Mouse (Mus musculus): ENCODE measurements around the gene Rgs14. TPM values are rescaled to one million over a fixed set of nuclear protein-coding genes. Genes with fewer than 3 reads are reported as not detected.

Rgs14 gene
- polyA plus RNA-seq, 1 experiment from 2014 or later: 0.72 TPM

- Histone ChIP-seq H3K4me1 (replicated peaks; ENCODE audit: control insufficient read depth, insufficient read depth, low read length) (no peaks in the 10 kb centered on the region), H3K9me3 (ENCODE audit: control insufficient read depth, low read length) (no peaks in the 10 kb centered on the region), H3K27me3 (ENCODE audit: control insufficient read depth, insufficient read depth, low read length) (no peaks in the 10 kb centered on the region), H3K36me3 (replicated peaks; ENCODE audit: control insufficient read depth, insufficient read depth) (peaks cover 7% of the 10 kb centered on the region), H3K4me3 (replicated peaks; ENCODE audit: low read length) (no peak overlapping the region), H3K9ac (no peak overlapping the region), H3K4me2 (replicated peaks) (no peak overlapping the region), H3K27ac (no peak overlapping the region)
- DNase-seq (ENCODE audit: low spot score): no peak
- no peak for ATAC-seq (ENCODE audit: low FRiP score)
- whole genome bisulfite sequencing: 38% methylated on average over 2 of the region's 2 CpGs
Measured at GRCm38 (mm10) chr13:55339259-55339658, 30.3 kb upstream of the Rgs14 start.

- H3K27me3 ChIP-seq (ENCODE audit: control insufficient read depth, insufficient read depth, low read length): no peaks in the 10 kb centered on the region
- no peaks in the 10 kb centered on the region for H3K4me1 ChIP-seq (replicated peaks; ENCODE audit: control insufficient read depth, insufficient read depth, low read length)
- H3K9ac ChIP-seq: no peak overlapping the region
- ATAC-seq (ENCODE audit: low FRiP score) (no peak), DNase-seq (ENCODE audit: low spot score) (no peak)
- no peaks in the 10 kb centered on the region for H3K9me3 ChIP-seq (ENCODE audit: control insufficient read depth, low read length)
- H3K27ac ChIP-seq: no peak overlapping the region
- peaks cover 39% of the 10 kb centered on the region for H3K36me3 ChIP-seq (replicated peaks; ENCODE audit: control insufficient read depth, insufficient read depth)
- H3K4me2 ChIP-seq (replicated peaks): no peak overlapping the region
- H3K4me3 ChIP-seq (replicated peaks; ENCODE audit: low read length): no peak overlapping the region
- WGBS: 43% methylated on average over 11 of the region's 11 CpGs
Measured at GRCm38 (mm10) chr13:55342469-55342868, 27.1 kb upstream of the Rgs14 start.

GRCm38 (mm10) chr13:55344286-55344685 is 25.2 kb upstream of the Rgs14 start:
- WGBS: 90% methylated on average over 7 of the region's 7 CpGs
- Histone ChIP-seq H3K27ac (no peak overlapping the region), H3K36me3 (replicated peaks; ENCODE audit: control insufficient read depth, insufficient read depth) (peaks cover 57% of the 10 kb centered on the region), H3K9me3 (ENCODE audit: control insufficient read depth, low read length) (no peaks in the 10 kb centered on the region), H3K4me3 (replicated peaks; ENCODE audit: low read length) (no peak overlapping the region), H3K4me1 (replicated peaks; ENCODE audit: control insufficient read depth, insufficient read depth, low read length) (no peaks in the 10 kb centered on the region), H3K9ac (no peak overlapping the region), H3K4me2 (replicated peaks) (no peak overlapping the region), H3K27me3 (ENCODE audit: control insufficient read depth, insufficient read depth, low read length) (no peaks in the 10 kb centered on the region)
- ATAC-seq (ENCODE audit: low FRiP score) (no peak), DNase-seq (ENCODE audit: low spot score) (no peak)

GRCm38 (mm10) chr13:55346745-55347144 is 22.8 kb upstream of the Rgs14 start:
- H3K27me3 ChIP-seq (ENCODE audit: control insufficient read depth, insufficient read depth, low read length): no peaks in the 10 kb centered on the region
- ATAC-seq (ENCODE audit: low FRiP score) (no peak), DNase-seq (ENCODE audit: low spot score) (no peak)
- H3K9me3 ChIP-seq (ENCODE audit: control insufficient read depth, low read length): no peaks in the 10 kb centered on the region
- no peak overlapping the region for H3K4me3 ChIP-seq (replicated peaks; ENCODE audit: low read length)
- no peak overlapping the region for H3K9ac ChIP-seq
- no peaks in the 10 kb centered on the region for H3K4me1 ChIP-seq (replicated peaks; ENCODE audit: control insufficient read depth, insufficient read depth, low read length)
- no peak overlapping the region for H3K4me2 ChIP-seq (replicated peaks)
- WGBS: 91% methylated on average over 11 of the region's 11 CpGs
- H3K27ac ChIP-seq: no peak overlapping the region
- H3K36me3 ChIP-seq (replicated peaks; ENCODE audit: control insufficient read depth, insufficient read depth): peaks cover 80% of the 10 kb centered on the region

- Histone ChIP-seq H3K4me3 (replicated peaks; ENCODE audit: low read length) (peak overlapping the region; percentile 92), H3K9me3 (ENCODE audit: control insufficient read depth, low read length) (no peaks in the 10 kb centered on the region), H3K27ac (no peak overlapping the region), H3K36me3 (replicated peaks; ENCODE audit: control insufficient read depth, insufficient read depth) (peaks cover 33% of the 10 kb centered on the region), H3K4me2 (replicated peaks) (peak overlapping the region; percentile 84), H3K27me3 (ENCODE audit: control insufficient read depth, insufficient read depth, low read length) (no peaks in the 10 kb centered on the region), H3K9ac (no peak overlapping the region), H3K4me1 (replicated peaks; ENCODE audit: control insufficient read depth, insufficient read depth, low read length) (peaks cover 16% of the 10 kb centered on the region)
- DNase-seq (ENCODE audit: low spot score): no peak
- ATAC-seq (ENCODE audit: low FRiP score): no peak
Measured at GRCm38 (mm10) chr13:55361145-55361544, 8.4 kb upstream of the Rgs14 start.

GRCm38 (mm10) chr13:55361974-55362452 is 7.5 kb upstream of the Rgs14 start:
- WGBS: 2% methylated on average over 32 of the region's 32 CpGs
- Histone ChIP-seq H3K9me3 (ENCODE audit: control insufficient read depth, low read length) (no peaks in the 10 kb centered on the region), H3K27me3 (ENCODE audit: control insufficient read depth, insufficient read depth, low read length) (no peaks in the 10 kb centered on the region), H3K36me3 (replicated peaks; ENCODE audit: control insufficient read depth, insufficient read depth) (peaks cover 25% of the 10 kb centered on the region; the same call in 1 of the 2 replicates), H3K27ac (peak overlapping the region; percentile 87), H3K4me2 (replicated peaks) (peak overlapping the region; percentile 84), H3K4me1 (replicated peaks; ENCODE audit: control insufficient read depth, insufficient read depth, low read length) (peaks cover 16% of the 10 kb centered on the region), H3K4me3 (replicated peaks; ENCODE audit: low read length) (peak overlapping the region; percentile 92), H3K9ac (peak overlapping the region; percentile 90)
- ATAC-seq (ENCODE audit: low FRiP score): peak; percentile 47
- DNase-seq (ENCODE audit: low spot score): peak; percentile 25

- Histone ChIP-seq H3K9ac (peak within 1 kb of the TSS; percentile 90), H3K27ac (peak within 1 kb of the TSS; percentile 87), H3K9me3 (ENCODE audit: control insufficient read depth, low read length) (no peaks in the 10 kb centered on the region), H3K4me1 (replicated peaks; ENCODE audit: control insufficient read depth, insufficient read depth, low read length) (peaks cover 16% of the 10 kb centered on the region), H3K4me2 (replicated peaks) (peak within 1 kb of the TSS; percentile 84), H3K27me3 (ENCODE audit: control insufficient read depth, insufficient read depth, low read length) (no peaks in the 10 kb centered on the region), H3K36me3 (replicated peaks; ENCODE audit: control insufficient read depth, insufficient read depth) (peaks cover 20% of the 10 kb centered on the region; the same call in 1 of the 2 replicates), H3K4me3 (replicated peaks; ENCODE audit: low read length) (peak within 1 kb of the TSS; percentile 92)
- ATAC-seq (ENCODE audit: low FRiP score): peak; percentile 99
- DNase-seq (ENCODE audit: low spot score): peak; percentile 98
- WGBS: under 1% methylated on average over 35 of the region's 35 CpGs
Measured at GRCm38 (mm10) chr13:55362453-55363060, 7.0 kb upstream of the Rgs14 start, which contains the start of gene Lman2. Lman2 (minus strand) TSS chr13:55362783.

- H3K4me2 ChIP-seq (replicated peaks): no peak overlapping the region
- H3K4me1 ChIP-seq (replicated peaks; ENCODE audit: control insufficient read depth, insufficient read depth, low read length): no peaks in the 10 kb centered on the region
- H3K9me3 ChIP-seq (ENCODE audit: control insufficient read depth, low read length): no peaks in the 10 kb centered on the region
- no peaks in the 10 kb centered on the region for H3K27me3 ChIP-seq (ENCODE audit: control insufficient read depth, insufficient read depth, low read length)
- no peak overlapping the region for H3K27ac ChIP-seq
- ATAC-seq (ENCODE audit: low FRiP score): no peak
- no peak for DNase-seq (ENCODE audit: low spot score)
- H3K9ac ChIP-seq: no peak overlapping the region
- 83% methylated on average over 7 of the region's 7 CpGs for WGBS
- H3K36me3 ChIP-seq (replicated peaks; ENCODE audit: control insufficient read depth, insufficient read depth): no peaks in the 10 kb centered on the region
- H3K4me3 ChIP-seq (replicated peaks; ENCODE audit: low read length): no peak overlapping the region
Measured at GRCm38 (mm10) chr13:55368401-55368800, 1.1 kb upstream of the Rgs14 start.

GRCm38 (mm10) chr13:55370234-55370633 is 702 bp downstream of the Rgs14 start:
- DNase-seq (ENCODE audit: low spot score): no peak
- ATAC-seq (ENCODE audit: low FRiP score): no peak

More at GRCm38 (mm10) chr13:55370234-55370633, 702 bp downstream of the Rgs14 start:
- H3K27ac ChIP-seq: no peak overlapping the region
- WGBS: 59% methylated on average over 3 of the region's 3 CpGs
- H3K9me3 ChIP-seq (ENCODE audit: control insufficient read depth, low read length): no peaks in the 10 kb centered on the region
- H3K27me3 ChIP-seq (ENCODE audit: control insufficient read depth, insufficient read depth, low read length): no peaks in the 10 kb centered on the region
- H3K4me1 ChIP-seq (replicated peaks; ENCODE audit: control insufficient read depth, insufficient read depth, low read length): no peaks in the 10 kb centered on the region
- H3K4me3 ChIP-seq (replicated peaks; ENCODE audit: low read length): no peak overlapping the region
- no peak overlapping the region for H3K4me2 ChIP-seq (replicated peaks)
- no peak overlapping the region for H3K9ac ChIP-seq
- no peaks in the 10 kb centered on the region for H3K36me3 ChIP-seq (replicated peaks; ENCODE audit: control insufficient read depth, insufficient read depth)
